Mouse (Mus musculus): Measurements from ENCODE around the gene Mcat. TPM values are rescaled to one million over a fixed set of nuclear protein-coding genes. Genes with fewer than 3 reads are reported as not detected.
A peak's percentile ranks its signal among the peaks of the same experiment; 100 is the strongest.

The Mcat gene
- total RNA-seq (2021), result 10 to 100 TPM; 24.6 to 27.2 TPM

DNA sequence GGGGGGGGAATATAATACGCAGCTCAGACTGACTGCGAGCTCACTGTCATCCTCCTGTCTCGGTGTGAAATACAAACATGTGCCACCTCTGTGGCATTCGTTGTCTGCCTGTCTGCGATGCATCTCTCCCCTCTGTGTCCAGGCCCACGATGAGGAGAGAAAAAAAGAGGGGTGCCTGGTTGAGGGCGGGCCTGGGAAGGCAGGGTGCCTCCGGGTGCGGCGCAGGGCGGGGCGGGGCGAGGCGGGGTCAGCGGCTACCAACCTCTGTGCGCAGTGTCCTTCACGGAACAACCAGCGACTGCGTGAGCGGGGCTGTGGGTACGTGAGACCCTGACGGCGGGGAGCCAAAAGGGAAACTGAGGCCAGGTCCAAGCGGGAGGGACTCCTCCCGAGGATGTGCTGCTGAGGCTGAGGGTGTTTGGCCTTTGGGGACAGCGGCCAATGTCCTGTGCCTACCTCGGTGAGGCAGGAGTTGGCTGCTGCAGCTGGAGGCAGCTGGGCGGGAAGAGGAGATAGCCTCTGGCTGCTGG lies at the start of gene Mcat, which contains the start of gene Tspo:
TSS of gene Mcat (minus strand) at position 461 of the 530 bp plus-strand sequence.
TSS of gene Tspo (plus strand) at position 266 of the 530 bp plus-strand sequence.
- DNase-seq (ENCODE audit: low spot score in 2 of 2), result no peak
- intact Hi-C loops (cut with DNase I), result no loop called here

DNA sequence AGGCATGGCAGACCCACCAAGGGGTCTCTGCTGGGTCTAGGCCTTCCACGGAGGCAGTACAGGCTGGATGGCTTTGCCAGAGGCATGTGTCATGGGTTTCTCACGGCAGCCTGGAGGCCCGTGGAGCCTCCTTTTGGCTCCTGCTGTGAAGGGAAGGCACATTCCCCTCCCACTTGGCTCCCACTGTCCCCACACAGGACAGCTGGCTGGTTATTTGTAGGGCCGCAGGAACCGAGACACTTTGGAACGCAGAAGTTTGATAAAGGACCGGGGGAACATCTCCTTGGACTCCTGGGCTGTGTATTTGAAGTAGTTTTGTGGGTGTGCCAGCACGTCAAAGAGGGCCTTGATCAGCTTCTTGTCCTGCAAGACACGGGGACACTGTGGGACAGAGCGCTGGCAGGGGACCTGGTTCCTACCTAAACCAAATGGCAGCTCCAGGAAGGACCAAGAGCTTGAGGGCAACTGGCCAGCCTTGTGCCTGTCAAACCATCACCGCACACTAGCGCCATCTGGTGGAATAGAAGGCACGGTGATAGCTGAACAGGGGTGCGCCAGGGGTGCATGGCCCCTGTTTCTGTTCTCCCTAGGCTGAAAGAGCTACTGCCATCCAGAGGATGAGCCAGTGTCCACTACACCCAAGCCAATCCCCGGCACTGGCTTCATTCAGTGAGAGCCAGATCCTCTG lies 43.7 kb upstream of the Mcat start:
- intact Hi-C loops (cut with DNase I), result no loop called here
- peak; percentile 56 to 68 for DNase-seq (ENCODE audit: low spot score in 2 of 2)

DNA sequence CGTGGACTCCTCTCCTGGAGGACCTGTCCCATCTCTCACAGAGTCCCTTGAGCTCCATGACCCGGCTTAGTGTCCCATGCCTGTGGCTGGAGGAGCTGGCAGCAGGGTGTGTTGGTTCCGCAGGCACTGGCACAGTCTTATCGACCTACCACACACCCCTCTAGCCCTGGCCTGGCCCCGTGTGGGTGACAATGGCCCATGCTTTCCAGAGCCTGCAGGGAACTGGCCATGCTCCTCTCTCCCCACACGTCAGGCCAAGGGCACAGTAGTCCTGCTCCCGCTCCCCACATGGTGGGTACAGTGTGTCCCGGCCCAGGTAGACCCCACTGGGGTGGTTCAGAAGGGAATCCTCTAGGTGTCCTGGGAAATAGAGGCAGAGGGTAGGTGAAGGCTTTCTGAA lies 43.1 kb upstream of the Mcat start:
- DNase-seq (ENCODE audit: low spot score in 2 of 2), result no peak
- intact Hi-C loops (cut with DNase I), result no loop called here

DNA sequence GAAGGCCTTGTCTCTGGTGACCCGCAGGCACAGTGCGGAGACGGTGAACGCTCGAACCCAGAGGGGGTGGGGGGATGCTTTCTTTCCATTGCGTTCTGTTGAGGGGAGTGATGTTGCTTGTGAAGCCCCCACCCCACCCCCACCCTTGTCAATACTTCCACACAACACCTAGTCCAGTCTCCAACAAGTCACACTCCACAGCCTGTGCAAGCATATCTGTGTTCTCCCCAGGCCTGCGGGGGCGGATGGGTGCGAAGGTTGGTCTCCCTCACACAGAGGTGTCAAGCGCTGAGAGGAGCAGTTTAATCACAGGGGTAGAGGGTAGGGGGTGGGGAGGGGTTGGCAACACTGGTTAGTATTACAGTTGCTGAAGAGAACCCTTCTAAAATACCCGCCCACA lies 42.6 kb upstream of the Mcat start:
- no peak for DNase-seq (ENCODE audit: low spot score in 2 of 2)
- intact Hi-C loops (cut with DNase I), result no loop called here

DNA sequence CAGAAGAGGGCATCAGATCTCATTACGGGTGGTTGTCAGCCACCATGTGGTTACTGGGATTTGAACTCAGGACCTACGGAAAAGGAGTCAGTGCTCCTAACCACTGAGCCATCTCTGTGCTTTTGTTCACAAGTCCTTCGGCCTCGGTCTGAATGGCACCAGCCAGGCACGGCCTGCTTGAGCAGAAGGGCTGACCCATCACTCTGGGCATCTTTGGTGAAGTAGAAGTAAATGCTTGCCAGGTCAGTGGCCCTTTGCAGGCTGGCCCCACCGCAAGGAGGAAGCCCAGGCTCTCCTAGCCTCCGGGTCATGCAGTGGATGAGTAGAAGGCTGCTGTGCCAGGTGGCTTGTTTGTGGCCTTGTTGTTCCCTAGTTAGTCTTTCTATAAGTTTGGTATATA lies 39.8 kb upstream of the Mcat start:
- DNase-seq (ENCODE audit: low spot score in 2 of 2), result no peak
- intact Hi-C loops (cut with DNase I), result no loop called here

DNA sequence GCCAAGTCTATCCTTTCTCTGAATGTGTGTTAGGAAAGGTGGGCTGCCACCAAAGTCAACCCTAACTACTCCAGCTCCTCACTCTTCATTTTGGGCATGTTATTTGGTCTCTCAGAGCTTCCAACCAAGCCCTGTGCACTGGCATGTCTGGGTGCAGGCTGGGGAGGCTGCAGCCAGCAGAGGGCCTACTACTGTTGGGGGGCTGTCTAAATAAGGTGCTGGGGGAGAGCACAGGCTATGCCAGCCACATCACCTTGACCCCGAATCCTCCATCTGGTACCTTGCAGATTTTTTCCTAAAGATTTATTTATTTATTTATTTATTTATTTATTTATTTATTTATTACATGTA lies 39.4 kb upstream of the Mcat start:
- intact Hi-C loops (cut with DNase I), result no loop called here
- DNase-seq (ENCODE audit: low spot score in 2 of 2), result no peak

DNA sequence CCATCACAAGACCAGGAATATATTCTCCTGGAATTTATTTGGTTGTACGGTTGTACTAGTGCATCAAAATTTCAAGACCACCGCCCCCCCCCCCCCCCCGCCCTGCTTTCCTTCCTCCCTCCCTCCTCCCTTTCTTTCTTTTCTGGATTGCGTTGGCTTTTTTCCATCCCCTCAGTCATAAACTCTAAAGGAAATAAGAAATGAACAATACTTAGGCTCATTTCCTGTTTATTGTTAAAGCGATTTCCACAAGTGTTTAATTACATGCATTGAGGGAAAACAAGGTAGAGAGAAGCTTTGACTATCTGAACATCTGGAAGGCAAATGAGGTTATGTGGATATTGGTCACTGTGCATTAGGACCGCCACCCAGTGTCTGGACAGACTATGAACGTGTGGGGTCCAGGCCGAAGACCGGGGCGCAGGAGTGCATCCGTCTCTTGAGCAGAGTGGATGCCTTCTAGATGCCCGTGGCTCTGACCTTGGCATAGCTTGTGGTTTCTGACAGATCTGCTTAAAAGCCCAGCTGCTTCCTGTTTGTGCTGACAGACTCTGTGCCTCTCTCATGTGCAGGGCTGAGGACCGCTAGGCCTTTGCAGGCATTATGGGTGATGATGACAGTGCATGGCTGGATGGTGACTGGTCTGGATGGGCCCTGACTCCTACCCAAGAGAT lies 38.9 kb upstream of the Mcat start:
- no peak for DNase-seq (ENCODE audit: low spot score in 2 of 2)
- intact Hi-C loops (cut with DNase I), result no loop called here

DNA sequence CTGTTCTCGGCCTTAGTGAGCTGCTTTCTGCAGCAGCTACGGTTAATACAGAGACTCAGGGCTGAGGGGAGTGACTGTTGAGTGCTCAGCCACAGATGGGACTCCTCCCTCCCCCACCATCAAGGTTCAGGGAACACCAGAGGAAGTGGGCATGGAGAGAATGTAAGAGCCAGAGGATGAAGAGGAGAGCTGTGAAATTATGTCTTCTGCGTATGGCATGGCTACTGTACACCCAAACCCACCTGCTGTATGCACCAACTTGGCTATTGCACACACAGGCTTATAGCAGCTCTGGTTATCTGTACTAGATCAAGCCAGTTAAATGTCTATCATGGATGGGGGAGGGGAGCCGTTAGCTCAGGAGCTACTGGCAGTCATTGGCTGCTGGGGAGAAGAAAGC lies 37.6 kb upstream of the Mcat start:
- intact Hi-C loops (cut with DNase I), result no loop called here
- no peak for DNase-seq (ENCODE audit: low spot score in 2 of 2)

DNA sequence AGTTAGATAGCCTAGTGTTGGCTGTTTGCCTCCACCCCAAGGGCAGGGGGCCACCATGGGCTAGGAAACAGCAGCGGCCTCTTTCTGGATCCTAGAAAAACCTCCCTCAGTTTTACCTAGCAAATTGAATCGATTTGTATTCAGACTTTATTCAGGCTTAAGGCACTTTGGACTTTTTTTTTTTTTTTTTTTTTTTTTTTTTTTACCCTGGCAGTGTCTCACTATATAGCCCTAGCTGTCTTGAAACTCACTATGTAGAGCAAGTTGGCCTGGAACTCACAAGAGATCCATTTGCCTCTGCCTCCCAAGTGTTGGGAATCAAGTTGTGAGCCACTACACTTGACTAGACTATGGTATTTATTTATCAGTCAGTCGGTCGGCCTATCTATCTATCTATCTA lies 33.2 kb upstream of the Mcat start:
- DNase-seq (ENCODE audit: low spot score in 2 of 2), result no peak
- intact Hi-C loops (cut with DNase I), result no loop called here

DNA sequence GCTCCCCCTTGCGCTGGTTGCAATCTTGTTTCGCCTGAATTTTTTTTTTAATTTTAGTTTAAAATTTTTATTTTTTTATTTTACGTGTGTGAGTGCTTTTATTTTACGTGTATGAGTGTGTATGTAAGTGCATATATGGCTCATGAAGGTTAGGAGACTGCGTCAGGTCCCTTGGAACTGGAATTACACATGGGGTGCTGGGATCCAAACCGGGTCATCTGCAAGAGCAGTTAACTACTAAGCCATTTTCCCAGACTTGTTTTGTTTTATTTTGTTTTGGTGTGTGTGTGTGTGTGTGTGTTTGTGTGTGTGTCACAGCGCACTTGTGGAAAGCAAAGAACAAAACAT lies 31.8 kb upstream of the Mcat start:
- intact Hi-C loops (cut with DNase I), result no loop called here
- DNase-seq (ENCODE audit: low spot score in 2 of 2), result no peak

DNA sequence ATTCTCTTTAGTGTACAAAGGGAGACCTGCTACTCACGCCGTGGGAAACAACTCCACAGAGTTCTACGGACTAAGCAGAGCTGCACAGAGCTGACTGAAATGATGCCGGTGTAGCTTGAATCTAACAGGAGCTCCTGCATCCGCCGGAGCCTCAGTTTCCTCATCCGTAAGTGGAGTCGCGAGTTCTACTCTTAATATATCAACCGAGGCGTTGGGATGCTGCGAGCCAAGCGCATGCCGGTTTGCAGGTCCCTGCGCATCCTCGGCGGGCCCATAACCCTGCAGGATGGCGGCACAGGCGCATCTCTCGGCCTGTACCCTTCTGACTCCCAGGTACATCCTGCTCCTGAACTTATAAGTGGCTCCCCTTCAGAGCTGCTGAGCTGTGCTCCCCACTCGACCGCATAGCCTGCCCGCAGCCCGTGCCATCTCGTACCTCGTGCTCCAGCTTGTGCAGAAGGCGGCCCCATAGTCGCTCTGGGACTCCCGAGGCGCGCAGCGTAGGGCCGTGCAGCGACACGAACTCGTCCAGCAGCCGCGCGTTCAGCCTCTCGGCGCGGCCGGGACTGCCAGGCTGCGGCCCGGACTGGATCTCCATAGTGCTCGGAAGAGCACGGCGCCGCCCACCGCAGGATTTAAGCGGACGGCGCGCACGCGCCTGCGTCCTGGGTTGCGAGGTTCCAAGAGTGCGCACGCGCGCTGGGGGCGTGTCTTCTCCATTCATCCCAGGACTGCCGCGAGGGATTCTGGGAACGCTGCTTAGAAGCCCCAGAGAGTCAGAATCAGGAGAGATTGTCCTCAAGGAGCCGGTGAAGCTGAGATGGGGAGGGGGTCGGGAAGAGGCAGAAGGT lies 31.2 kb upstream of the Mcat start, which contains the start of gene Ttll12:
TSS of gene Ttll12 (minus strand) at position 645 of the 851 bp plus-strand sequence.
- DNase-seq (ENCODE audit: low spot score in 2 of 2), result peak; percentile 95 to 98
- intact Hi-C loops (cut with DNase I), result no loop called here

DNA sequence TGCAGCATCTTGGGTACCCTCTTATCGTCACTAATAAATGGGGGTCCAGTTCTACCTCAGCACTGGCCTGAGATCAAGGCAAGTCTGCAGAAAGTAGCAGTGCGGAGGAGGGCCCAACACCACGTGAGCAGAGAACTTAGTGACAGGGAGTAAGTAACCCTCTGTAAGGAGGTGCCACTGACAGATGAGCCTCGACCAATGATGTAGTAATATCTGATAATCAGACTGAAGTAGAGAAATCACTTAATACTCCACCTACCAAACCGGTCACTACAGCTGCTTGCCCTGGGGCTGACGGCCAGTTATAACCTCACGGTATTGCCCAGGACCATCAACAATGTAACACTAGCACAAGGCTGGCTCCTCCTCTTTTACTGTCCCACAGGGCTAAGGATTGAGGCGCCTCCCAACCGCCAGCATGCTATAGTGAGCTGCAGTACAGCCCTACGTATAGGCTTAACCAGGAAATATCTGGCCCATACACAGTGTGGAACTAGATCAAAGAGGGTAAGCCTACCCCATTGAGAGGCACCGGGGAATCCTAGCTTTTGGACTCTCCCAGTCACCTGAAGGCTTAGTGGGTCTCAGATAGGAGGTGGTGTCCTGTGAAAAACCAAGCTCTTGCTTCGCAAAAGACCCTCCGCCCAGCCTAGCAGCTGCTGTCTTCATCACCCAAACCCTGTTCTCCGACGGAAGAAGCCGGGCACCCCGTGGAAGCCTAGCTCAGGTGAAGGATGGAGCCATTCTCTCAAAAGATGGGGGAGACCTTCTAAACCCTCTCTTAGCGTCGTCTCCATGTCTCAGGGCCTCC lies 30.3 kb upstream of the Mcat start:
- intact Hi-C loops (cut with DNase I), result no loop called here
- DNase-seq (ENCODE audit: low spot score in 2 of 2), result no peak

DNA sequence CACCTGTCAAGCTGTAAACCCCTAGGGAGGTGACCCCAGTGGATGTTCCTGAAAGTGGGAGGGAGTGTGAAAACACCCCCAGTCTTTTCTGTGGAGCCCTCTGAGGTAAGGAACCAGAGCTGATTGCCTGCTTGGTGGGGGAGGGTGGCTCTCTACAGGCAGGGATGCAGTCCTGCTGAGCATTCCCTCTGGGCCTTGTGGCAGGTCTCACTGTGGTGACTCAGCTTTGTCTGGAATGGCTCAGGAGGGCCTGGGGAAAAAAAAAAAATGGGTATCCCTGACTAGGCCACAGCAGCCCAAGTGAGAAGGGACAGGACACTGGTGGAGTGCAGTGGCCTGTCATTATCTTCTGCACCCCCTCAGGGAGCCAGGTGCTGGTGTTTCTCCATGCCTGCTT lies 29.6 kb upstream of the Mcat start:
- intact Hi-C loops (cut with DNase I), result no loop called here

DNA sequence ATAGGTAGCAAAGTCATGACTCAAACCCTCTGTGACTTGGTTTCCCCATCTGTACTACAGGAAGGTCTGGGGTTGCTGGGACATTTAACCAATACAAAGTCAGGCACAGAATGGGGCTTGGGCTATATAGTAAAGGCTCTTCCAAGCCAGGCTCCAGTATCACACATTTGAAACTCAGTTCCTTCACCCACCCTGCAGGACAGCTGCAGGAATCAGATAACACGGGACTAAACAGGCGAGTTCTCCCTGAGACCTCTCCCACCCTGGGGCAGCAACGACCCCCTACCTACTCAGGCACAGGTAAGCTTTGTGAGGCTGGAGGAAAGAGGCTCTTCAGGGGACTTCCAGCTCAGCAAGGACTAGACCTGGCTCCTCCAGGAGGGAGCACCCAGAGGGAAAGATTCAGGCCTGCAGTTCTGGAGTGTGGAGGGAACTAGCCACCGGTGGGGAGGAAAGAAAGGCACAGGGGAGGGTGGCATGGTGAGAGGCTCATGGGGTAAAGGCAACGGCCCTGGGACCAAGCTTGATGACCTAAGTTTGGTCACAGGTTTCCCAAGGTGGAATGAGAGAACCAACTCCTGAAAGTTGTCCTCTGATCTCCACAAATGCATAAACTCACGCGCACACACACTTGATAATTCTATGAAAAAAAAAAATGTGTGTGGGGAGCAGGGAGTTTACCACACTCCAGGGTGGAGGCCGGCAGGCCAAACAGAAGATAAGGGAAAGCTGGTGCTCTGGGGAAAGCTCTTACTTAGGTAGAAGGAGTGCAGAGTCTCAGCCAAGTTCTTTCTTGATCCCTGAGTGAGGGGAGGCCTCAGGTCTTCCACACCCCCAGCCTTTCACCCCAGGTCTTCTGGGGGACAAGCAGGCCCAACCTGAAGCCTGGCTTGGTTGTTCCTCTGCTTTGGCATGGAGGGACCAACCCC lies 28.9 kb upstream of the Mcat start:
- no peak for DNase-seq (ENCODE audit: low spot score in 2 of 2)
- intact Hi-C loops (cut with DNase I), result no loop called here

More for the DNA sequence above, 29.6 kb upstream of the Mcat start:
- DNase-seq (ENCODE audit: low spot score in 2 of 2), result no peak

DNA sequence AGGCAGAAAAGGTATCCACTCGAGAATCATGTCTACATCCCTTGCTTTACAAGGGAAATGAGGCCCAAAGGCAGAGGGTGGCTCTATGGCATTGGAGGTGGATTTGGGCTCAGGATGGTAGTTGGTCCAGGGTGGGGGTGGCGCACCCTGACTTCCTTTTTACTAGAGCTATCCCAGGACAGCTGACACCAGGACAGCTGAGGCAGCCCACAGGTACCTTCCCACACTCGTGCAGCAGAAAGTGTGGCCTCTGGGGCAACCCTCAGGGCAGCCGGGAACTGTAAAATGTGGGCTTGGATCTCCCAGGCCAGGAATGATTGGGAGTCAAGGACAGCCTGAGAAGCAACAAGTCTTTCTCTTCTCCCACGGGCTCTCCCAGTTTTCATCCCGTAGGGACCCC lies 28.2 kb upstream of the Mcat start:
- no peak for DNase-seq (ENCODE audit: low spot score in 2 of 2)
- intact Hi-C loops (cut with DNase I), result no loop called here

DNA sequence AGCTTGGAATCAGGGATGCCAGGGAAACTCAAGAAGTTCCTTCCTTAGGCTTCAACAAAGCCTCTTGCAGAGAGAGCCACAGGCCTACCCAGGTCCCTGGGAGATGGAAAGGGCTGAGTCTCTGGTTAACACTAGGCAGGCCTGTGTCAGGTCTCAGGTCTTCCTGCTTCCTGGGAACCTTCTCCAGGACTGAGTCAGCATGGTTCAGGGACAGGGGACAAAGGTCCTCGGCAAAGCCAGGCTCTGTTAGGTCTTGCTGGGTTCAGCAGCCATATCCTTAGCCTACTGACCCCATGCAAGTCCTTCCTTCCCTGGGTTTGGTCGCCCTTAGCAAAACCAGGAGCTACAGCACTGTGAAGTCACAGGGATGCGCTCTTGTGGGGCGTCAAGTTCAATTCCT lies 27.3 kb upstream of the Mcat start:
- intact Hi-C loops (cut with DNase I), result no loop called here
- DNase-seq (ENCODE audit: low spot score in 2 of 2), result no peak

DNA sequence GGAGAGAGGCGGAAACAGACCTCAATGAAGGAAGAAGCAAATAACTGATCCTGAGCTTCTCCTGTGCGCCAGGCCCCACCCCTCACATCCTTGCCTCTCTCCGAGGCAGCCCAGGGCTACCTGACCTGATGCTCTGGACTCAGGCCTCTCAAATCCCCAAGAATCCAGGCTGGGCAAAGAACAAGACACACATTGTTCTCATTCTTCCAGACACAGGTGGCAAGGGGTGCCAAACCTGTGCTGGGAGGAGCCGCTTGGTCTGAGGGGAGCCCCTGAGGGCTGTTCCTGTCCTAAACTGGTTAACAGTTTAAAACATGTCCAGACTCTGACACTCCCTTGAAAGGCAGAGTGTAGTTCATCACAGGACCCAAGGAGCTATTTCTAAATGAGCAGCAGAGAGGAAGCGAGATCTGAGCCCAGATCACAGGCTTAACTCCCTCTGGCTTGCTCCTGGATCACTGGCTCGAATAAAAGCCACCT lies 21.2 kb upstream of the Mcat start:
- intact Hi-C loops (cut with DNase I), result no loop called here

DNA sequence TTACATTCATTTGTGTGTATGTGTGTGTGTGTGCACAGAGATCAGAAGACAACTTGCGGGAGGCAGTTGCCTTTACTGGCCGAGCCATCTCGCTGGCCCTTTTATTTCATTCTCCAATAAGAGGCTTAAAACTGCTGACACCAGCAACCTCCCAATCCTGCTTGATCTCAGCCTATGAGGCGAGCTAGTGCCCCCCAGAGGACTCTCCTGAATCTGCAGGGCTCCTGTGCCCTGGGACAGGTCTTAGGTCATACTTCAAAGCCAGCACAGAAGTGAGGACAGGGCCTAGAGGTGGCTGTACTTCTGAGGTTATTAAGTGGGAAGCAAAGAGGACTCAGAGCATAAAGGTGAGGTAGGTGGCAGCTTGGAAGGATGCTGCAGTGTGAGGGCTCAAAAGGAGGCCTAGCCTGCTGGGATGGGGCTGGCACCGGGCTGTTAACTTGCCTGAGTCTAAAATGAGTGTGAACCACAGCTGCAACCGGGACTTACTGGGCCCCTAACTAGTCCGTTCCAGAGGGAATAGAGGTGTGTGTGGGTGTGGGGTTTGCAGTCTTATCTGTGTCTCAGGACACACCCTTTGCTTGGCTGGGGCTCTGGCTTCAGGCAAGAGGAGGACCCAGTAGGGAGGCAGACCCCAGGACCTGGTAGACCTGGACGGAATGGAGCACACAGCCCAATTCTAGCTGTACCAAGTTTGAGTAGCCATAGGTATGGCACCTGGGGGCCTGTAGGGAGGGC lies 20.0 kb upstream of the Mcat start:
- no peak for DNase-seq (ENCODE audit: low spot score in 2 of 2)
- intact Hi-C loops (cut with DNase I), result no loop called here

More for the DNA sequence above, 21.2 kb upstream of the Mcat start:
- DNase-seq (ENCODE audit: low spot score in 2 of 2), result no peak
